Mouse (Mus musculus) heart, embryonic 14.5 days (tissue): ENCODE measurements at regions not wholly inside any gene's neighbourhood (a gene's known extent, or its start where the extent isn't known, plus 50 kb on each side); places are given as distances from the start of the nearest gene placed in this dataset.

Experiments
- ATAC-seq: fragments of 200-750 bp; cut with Nextera tagmentation; 2 replicates; pipeline ENCODE4 v1.8.0; 2017; ENCODE audit warnings: low read depth, moderate TSS enrichment; ENCODE audit not compliant: insufficient number of reproducible peaks, insufficient read depth, low FRiP score
- H3K27ac ChIP-seq, 2 experiments: fragments of 200-500 bp in 1 of 2; fragments of 300-500 bp in 1 of 2; sonication (generic) in 1 of 2; replicated peaks in 1 of 2; 2 replicates each; pipeline ENCODE4 v1.5.1; 2012 to 2014; ENCODE audit warnings: low read depth in 2 of 2, low read length in 2 of 2, control low read depth in 1 of 2, mild to moderate bottlenecking in 1 of 2, mixed read lengths in 1 of 2; ENCODE audit not compliant: control insufficient read depth in 1 of 2, insufficient read depth in 1 of 2
- H3K27me3 ChIP-seq: fragments of 300-500 bp; sonication (generic); 2 replicates; pipeline ENCODE4 v1.6.1; 2014; ENCODE audit warnings: mild to moderate bottlenecking, low read length, control low read depth; ENCODE audit not compliant: control insufficient read depth, insufficient read depth
- H3K36me3 ChIP-seq: fragments of 300-500 bp; sonication (generic); 2 replicates; pipeline ENCODE4 v1.6.1; 2014; ENCODE audit warnings: mild to moderate bottlenecking, control low read depth, low read length, mixed read lengths; ENCODE audit not compliant: control insufficient read depth, insufficient read depth
- H3K4me1 ChIP-seq, 2 experiments: fragments of 200-500 bp in 1 of 2; fragments of 300-500 bp in 1 of 2; sonication (generic) in 1 of 2; 2 replicates each; pipeline ENCODE4 v1.6.1; 2012 to 2014; ENCODE audit warnings: low read length in 2 of 2, control low read depth in 1 of 2, mixed read lengths in 1 of 2; ENCODE audit not compliant: control insufficient read depth in 2 of 2, insufficient read depth in 2 of 2
- H3K4me2 ChIP-seq: fragments of 300-500 bp; sonication (generic); 2 replicates; pipeline ENCODE4 v1.6.1; 2014; ENCODE audit warnings: mild to moderate bottlenecking, low read length
- H3K4me3 ChIP-seq, 2 experiments: fragments of 200-500 bp in 1 of 2; fragments of 300-500 bp in 1 of 2; sonication (generic) in 1 of 2; 2 replicates each; pipeline ENCODE4 v1.5.1; 2012 to 2014; ENCODE audit warnings: low read length in 2 of 2, mild to moderate bottlenecking in 2 of 2, control low read depth in 1 of 2, low read depth in 1 of 2, moderate library complexity in 1 of 2; ENCODE audit not compliant: control insufficient read depth in 1 of 2, insufficient read depth in 1 of 2
- H3K9ac ChIP-seq: fragments of 300-500 bp; sonication (generic); 2 replicates; pipeline ENCODE4 v1.6.1; 2014; ENCODE audit warnings: mild to moderate bottlenecking, low read length
- H3K9me3 ChIP-seq: fragments of 300-500 bp; sonication (generic); 2 replicates; pipeline ENCODE4 v1.6.1; 2016; ENCODE audit warnings: low read length, control low read depth; ENCODE audit not compliant: control insufficient read depth
- WGBS: fragments of 180-500 bp; shearing (Covaris S2); extraction: QIAGEN DNeasy Blood & Tissue Kit; methylation state at CpG from one replicate; pipeline ENCODE4 v1.1.7; 2014; 5-methylcytosine and 5-hydroxymethylcytosine counted together

GRCm38 (mm10) chr13:116619105-116619504, 309.6 kb upstream of the Isl1 start:
- no peaks in the 10 kb centered on the region for H3K9me3 ChIP-seq
- H3K9ac ChIP-seq, result no peak overlapping the region
- ATAC-seq, result no peak
- no peaks in the 10 kb centered on the region for H3K4me1 ChIP-seq
- H3K36me3 ChIP-seq, result no peaks in the 10 kb centered on the region
- no peak overlapping the region for H3K4me2 ChIP-seq
- no peaks in the 10 kb centered on the region for H3K27me3 ChIP-seq
- H3K4me3 ChIP-seq, result no peak overlapping the region
- whole genome bisulfite sequencing, result 90% methylated on average over 5 of the region's 5 CpGs
- H3K27ac ChIP-seq, result no peak overlapping the region

DNA sequence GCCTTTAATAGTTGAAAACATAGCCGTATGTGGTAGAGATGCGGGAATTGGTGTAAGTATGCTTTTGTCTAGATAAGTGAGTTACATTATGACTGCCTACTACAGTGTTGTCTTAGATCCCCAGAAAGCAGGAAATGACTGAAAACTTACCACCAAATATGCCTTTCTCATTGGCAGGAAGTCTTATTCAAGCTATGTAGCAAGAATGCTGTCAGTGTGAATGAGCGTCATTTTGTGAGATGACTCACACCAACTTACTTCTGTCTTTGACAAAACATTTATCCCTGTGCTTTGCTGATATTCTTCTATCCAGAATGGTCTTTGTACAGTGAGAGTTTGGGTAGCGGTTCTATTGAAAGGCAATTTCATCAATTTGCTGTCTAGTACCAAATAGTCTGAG, 286.9 kb upstream of the Isl1 start:
- Histone ChIP-seq H3K9me3 (no peaks in the 10 kb centered on the region), H3K36me3 (no peaks in the 10 kb centered on the region), H3K27me3 (no peaks in the 10 kb centered on the region), H3K27ac (no peak overlapping the region), H3K9ac (no peak overlapping the region), H3K4me1 (no peaks in the 10 kb centered on the region), H3K4me2 (no peak overlapping the region), H3K4me3 (no peak overlapping the region)
- WGBS, result 76% methylated on average over 4 of the region's 4 CpGs
- no peak for ATAC-seq

GRCm38 (mm10) chr13:116595512-116595911, 286.0 kb upstream of the Isl1 start:
- WGBS, result 89% methylated on average over 2 of the region's 2 CpGs
- Histone ChIP-seq H3K9me3 (no peaks in the 10 kb centered on the region), H3K27me3 (no peaks in the 10 kb centered on the region), H3K27ac (no peak overlapping the region), H3K9ac (no peak overlapping the region), H3K36me3 (no peaks in the 10 kb centered on the region), H3K4me1 (no peaks in the 10 kb centered on the region), H3K4me3 (no peak overlapping the region), H3K4me2 (no peak overlapping the region)
- no peak for ATAC-seq

DNA sequence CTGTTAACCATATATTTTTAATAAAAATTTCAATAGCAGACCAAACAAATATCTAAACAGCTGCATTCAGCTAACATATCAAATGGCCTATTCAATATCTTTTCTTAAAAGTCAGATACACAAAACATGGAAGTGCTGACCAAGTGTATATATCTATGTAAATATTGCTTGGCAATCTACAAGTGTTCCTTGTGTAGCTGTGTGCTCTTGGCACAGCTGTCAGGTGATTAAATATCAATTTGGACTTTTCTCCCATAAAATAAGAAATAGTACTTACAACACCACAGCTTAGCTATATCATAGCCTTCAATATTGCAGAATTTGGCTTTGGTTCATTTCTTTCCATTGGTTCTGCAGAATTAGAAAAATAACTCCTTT, 266.5 kb upstream of the Isl1 start:
- Histone ChIP-seq H3K27me3 (no peaks in the 10 kb centered on the region), H3K4me3 (no peak overlapping the region), H3K4me1 (no peaks in the 10 kb centered on the region), H3K27ac (no peak overlapping the region), H3K4me2 (no peak overlapping the region), H3K9me3 (no peaks in the 10 kb centered on the region), H3K36me3 (no peaks in the 10 kb centered on the region), H3K9ac (no peak overlapping the region)
- ATAC-seq, result no peak

- no peak for ATAC-seq
- WGBS, result 76% methylated on average over 11 of the region's 11 CpGs
- Histone ChIP-seq H3K4me1 (no peaks in the 10 kb centered on the region), H3K27me3 (no peaks in the 10 kb centered on the region), H3K4me3 (no peak overlapping the region), H3K4me2 (no peak overlapping the region), H3K9ac (no peak overlapping the region), H3K36me3 (no peaks in the 10 kb centered on the region), H3K27ac (no peak overlapping the region), H3K9me3 (no peaks in the 10 kb centered on the region)
Observed at GRCm38 (mm10) chr13:116575274-116575957, 265.9 kb upstream of the Isl1 start.

- no peak overlapping the region for H3K27ac ChIP-seq
- no peaks in the 10 kb centered on the region for H3K9me3 ChIP-seq
- WGBS, result 49% methylated on average over 4 of the region's 4 CpGs
- H3K4me1 ChIP-seq, result no peaks in the 10 kb centered on the region
- H3K27me3 ChIP-seq, result no peaks in the 10 kb centered on the region
- H3K4me2 ChIP-seq, result no peak overlapping the region
- H3K4me3 ChIP-seq, result no peak overlapping the region
- no peak for ATAC-seq
- H3K36me3 ChIP-seq, result no peaks in the 10 kb centered on the region
- no peak overlapping the region for H3K9ac ChIP-seq
Observed at GRCm38 (mm10) chr13:116555053-116555452, 245.6 kb upstream of the Isl1 start.

GRCm38 (mm10) chr13:116535211-116535610, 225.7 kb upstream of the Isl1 start:
- Histone ChIP-seq H3K4me3 (no peak overlapping the region), H3K9ac (no peak overlapping the region), H3K27me3 (no peaks in the 10 kb centered on the region), H3K36me3 (no peaks in the 10 kb centered on the region), H3K27ac (no peak overlapping the region), H3K9me3 (no peaks in the 10 kb centered on the region), H3K4me2 (no peak overlapping the region), H3K4me1 (no peaks in the 10 kb centered on the region)
- no peak for ATAC-seq
- 81% methylated on average over 3 of the region's 3 CpGs for WGBS

GRCm38 (mm10) chr13:116533163-116533562, 223.7 kb upstream of the Isl1 start:
- Histone ChIP-seq H3K27me3 (no peaks in the 10 kb centered on the region), H3K9ac (no peak overlapping the region), H3K4me3 (no peak overlapping the region), H3K9me3 (no peaks in the 10 kb centered on the region), H3K4me2 (no peak overlapping the region), H3K36me3 (no peaks in the 10 kb centered on the region), H3K27ac (no peak overlapping the region), H3K4me1 (no peaks in the 10 kb centered on the region)
- no peak for ATAC-seq
- WGBS, result 84% methylated on average over 3 of the region's 3 CpGs
